Mouse (Mus musculus) erythroblast, embryonic 14.5 days (primary cell): ENCODE results near the gene Tpt1.

Experiments
- GATA1 ChIP-seq: IDR thresholded peaks from 2 replicates; pipeline ENCODE4 v1.6.1; 2012; ENCODE audit warnings: low read length, inconsistent platforms, mixed read lengths
- TAL1 ChIP-seq: IDR thresholded peaks from 3 replicates; pipeline ENCODE4 v1.6.1; 2012; ENCODE audit warnings: low read length, inconsistent platforms, mixed read lengths

GRCm38 (mm10) chr14:75847669-75848068 lies 2.8 kb downstream of the Tpt1 start:
- TF ChIP-seq GATA1 (no peak), TAL1 (no peak)
